Mouse (Mus musculus) C2C12 (cell line): Measurements from ENCODE around the gene Unc13d.

ENCODE experiments used
- CTCF ChIP-seq: IDR thresholded peaks from one replicate; pipeline ENCODE4 v1.5.1; 2011; ENCODE audit not compliant: control insufficient read depth, insufficient read depth, insufficient read length
- FOSL1 ChIP-seq: IDR thresholded peaks from one replicate; pipeline ENCODE4 v1.8.0; 2011; ENCODE audit warnings: mild to moderate bottlenecking, low read length; ENCODE audit not compliant: poor library complexity, insufficient read depth, severe bottlenecking
- MAX ChIP-seq: IDR thresholded peaks from one replicate; pipeline ENCODE4 v1.6.1; 2011; ENCODE audit warnings: mild to moderate bottlenecking, control low read depth
- MYOD1 ChIP-seq: IDR thresholded peaks from one replicate; pipeline ENCODE4 v1.6.1; 2011; ENCODE audit warnings: low read depth; ENCODE audit not compliant: control insufficient read depth, insufficient read length
- USF1 ChIP-seq: IDR thresholded peaks from one replicate; pipeline ENCODE4 v1.6.1; 2011; ENCODE audit warnings: low read depth, mild to moderate bottlenecking, control low read depth, moderate library complexity

DNA sequence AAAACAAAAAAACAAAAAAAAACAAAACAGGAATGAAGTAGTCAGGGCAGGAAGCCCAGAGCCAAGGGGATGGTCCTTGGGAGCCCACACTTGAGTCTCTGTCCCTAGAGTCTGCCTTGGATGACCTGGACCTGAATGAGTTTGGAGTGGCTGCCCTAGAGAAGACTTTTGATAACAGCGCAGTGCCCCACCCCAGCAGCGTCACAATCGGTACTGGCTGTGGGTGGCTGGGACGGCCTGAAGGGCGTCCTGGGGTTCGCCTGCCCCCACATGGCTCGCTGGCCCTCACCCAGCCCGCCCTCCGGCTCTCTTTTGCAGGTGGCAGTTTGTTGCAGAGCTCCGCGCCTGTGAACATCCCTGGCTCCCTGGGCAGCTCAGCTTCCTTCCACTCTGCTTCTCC lies 21.9 kb downstream of the Unc13d start:
- TF ChIP-seq MAX: no peak
- no peak for TF ChIP-seq CTCF
- no peak for TF ChIP-seq FOSL1
- TF ChIP-seq USF1: no peak
- TF ChIP-seq MYOD1: no peak
